Mouse (Mus musculus) midbrain, postnatal 0 days (tissue): ENCODE measurements around the gene Sned1. TPM values are rescaled to one million over a fixed set of nuclear protein-coding genes. Genes with fewer than 3 reads are reported as not detected.

Experiments used
- ATAC-seq: fragments of 200-750 bp; cut with Nextera tagmentation; 2 replicates; pipeline ENCODE4 v1.8.0; 2017; ENCODE audit warnings: moderate number of reproducible peaks, mild to moderate bottlenecking, moderate TSS enrichment, moderate library complexity; ENCODE audit not compliant: low FRiP score
- DNase-seq: peaks from one replicate; pipeline ENCODE4 v3.0.0-alpha.2; 2015; ENCODE audit warnings: low spot score
- H3K27ac ChIP-seq: fragments of 300-500 bp; sonication (generic); 2 replicates; pipeline ENCODE4 v1.5.1; 2014; ENCODE audit warnings: low read depth, mild to moderate bottlenecking, low read length, mixed read lengths
- H3K27me3 ChIP-seq: fragments of 300-500 bp; sonication (generic); 2 replicates; pipeline ENCODE4 v1.6.1; 2014; ENCODE audit warnings: low read length, control low read depth, mixed read lengths; ENCODE audit not compliant: insufficient read depth
- H3K36me3 ChIP-seq: fragments of 300-500 bp; sonication (generic); 2 replicates; pipeline ENCODE4 v1.6.1; 2014; ENCODE audit warnings: low read length, control low read depth, mixed read lengths; ENCODE audit not compliant: insufficient read depth
- H3K4me1 ChIP-seq: fragments of 300-500 bp; sonication (generic); 2 replicates; pipeline ENCODE4 v1.6.1; 2014; ENCODE audit warnings: mild to moderate bottlenecking, control low read depth, antibody characterized with exemption, low read length, mixed read lengths; ENCODE audit not compliant: insufficient read depth
- H3K4me2 ChIP-seq: fragments of 300-500 bp; sonication (generic); 2 replicates; pipeline ENCODE4 v1.6.1; 2014; ENCODE audit warnings: low read depth, mild to moderate bottlenecking, low read length, mixed read lengths; ENCODE audit not compliant: poor library complexity, severe bottlenecking
- H3K4me3 ChIP-seq: fragments of 300-500 bp; sonication (generic); 2 replicates; pipeline ENCODE4 v1.5.1; 2014; ENCODE audit warnings: low read depth, mild to moderate bottlenecking, low read length, moderate library complexity
- H3K9ac ChIP-seq: fragments of 300-500 bp; sonication (generic); replicated peaks from 2 replicates; pipeline ENCODE4 v1.6.1; 2014; ENCODE audit warnings: mild to moderate bottlenecking, low read length, moderate library complexity, mixed read lengths; ENCODE audit not compliant: poor library complexity, severe bottlenecking
- H3K9me3 ChIP-seq: fragments of 300-500 bp; sonication (generic); 2 replicates; pipeline ENCODE4 v1.6.1; 2016; ENCODE audit warnings: low read length, control low read depth
- CTCF ChIP-seq: IDR thresholded peaks from 2 replicates; pipeline ENCODE4 v1.5.1; 2016; ENCODE audit warnings: antibody characterized with exemption, mild to moderate bottlenecking
- WGBS: fragments of 180-500 bp; shearing (Covaris S2); extraction: QIAGEN DNeasy Blood & Tissue Kit; methylation state at CpG from one replicate; pipeline ENCODE4 v1.1.7; 2014; 5-methylcytosine and 5-hydroxymethylcytosine counted together
- polyA plus RNA-seq: library from polyadenylated mRNA; unstranded; fragments of >200 nt; fragmentation: Nextera tagmentation; extraction: Ambion mirVana; gene quantifications from 2 replicates; pipeline ENCODE4 v1.2.1, GENCODE M21; 2015
- total RNA-seq: library from RNA; depleted of rRNA; stranded (reverse); fragments of >200 nt; gene quantifications from 2 replicates; pipeline ENCODE4 v1.2.3, GENCODE M21; 2014

Sned1 gene
- total and polyA plus RNA-seq, 2 experiments from 2014 or later = 5.1 to 24.4 TPM

DNA sequence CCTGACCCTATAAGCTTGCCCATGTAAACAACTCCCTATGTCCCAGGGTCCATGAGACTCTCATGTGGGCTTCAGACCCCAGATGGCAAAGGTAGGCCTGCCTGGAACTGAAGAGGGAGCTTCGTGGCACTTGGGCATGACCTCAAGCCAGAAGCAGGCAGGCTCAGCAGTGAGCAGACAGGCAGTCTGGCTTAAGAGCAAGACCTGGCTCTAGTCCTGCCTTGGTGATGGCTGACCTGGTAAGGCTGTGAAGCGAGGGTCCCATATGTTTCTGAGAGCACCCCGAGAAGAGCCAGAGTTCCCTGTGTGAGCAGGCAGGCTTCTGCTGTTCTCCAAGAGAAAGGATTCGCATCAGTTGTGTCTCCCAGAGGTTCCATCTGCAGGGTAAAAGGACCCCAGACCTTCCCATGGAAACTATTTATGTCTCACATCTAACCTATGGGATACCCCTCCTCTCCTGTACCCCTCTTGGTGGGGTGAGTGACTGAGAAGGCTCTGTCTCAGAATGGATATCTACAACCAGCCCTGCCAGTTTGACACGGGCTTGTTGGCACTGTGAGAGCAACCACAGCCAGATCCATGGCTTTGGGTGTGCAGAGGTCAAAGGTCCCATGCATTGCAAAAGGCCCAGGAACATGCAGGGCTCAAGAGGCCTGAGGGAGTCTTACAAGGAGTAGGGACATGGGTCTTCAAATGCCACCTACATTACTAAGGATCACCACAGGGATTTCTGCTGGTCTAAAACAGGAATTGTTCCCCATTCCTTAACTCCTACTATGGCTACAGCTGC lies 9.7 kb upstream of the Sned1 start:
- no peak for TF ChIP-seq CTCF
- Histone ChIP-seq H3K9ac (no peak overlapping the region), H3K4me3 (no peak overlapping the region), H3K4me2 (no peak overlapping the region), H3K27me3 (no peaks in the 10 kb centered on the region), H3K9me3 (no peaks in the 10 kb centered on the region), H3K36me3 (no peaks in the 10 kb centered on the region), H3K27ac (no peak overlapping the region), H3K4me1 (0 out of 2 replicates have a peak, but pooled peaks cover 3% of the 10 kb centered on the region)
- ATAC-seq (no peak), DNase-seq (no peak)
- WGBS = 78% methylated on average over 5 of the region's 5 CpGs

DNA sequence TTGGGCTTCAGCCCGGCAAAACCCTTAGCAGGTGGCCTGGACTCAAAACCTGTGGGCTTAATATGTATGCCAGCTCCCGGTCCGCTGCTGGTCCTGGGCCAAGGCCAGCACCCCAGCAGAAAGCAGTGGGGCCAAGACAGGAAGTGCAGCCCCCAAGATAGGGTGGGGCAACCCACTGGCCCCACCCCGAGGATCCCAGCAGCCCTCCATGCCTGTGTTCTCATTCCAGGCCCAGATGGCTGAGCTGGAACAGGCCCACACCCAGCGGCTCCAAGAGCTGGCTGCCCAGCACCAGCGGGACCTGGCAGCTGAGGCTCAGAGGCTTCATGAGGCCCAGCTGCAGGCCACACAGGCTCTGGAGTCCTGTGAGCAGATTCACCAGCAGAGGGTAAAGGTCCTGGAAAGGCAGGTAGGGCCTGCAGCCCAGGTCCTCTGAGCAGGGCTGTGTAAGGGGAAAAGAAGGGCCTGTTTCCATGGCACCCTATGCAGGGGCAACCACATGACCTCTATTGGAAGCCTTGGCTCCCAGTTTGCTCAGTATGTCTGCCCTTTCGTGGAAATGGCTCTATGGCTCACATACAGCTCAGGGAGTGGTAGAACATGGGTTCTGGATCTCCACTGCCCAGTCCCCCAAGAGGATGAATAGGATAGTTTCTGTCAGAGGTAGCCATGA lies 8.2 kb upstream of the Sned1 start:
- WGBS = 69% methylated on average over 7 of the region's 7 CpGs
- no peak overlapping the region for H3K4me2 ChIP-seq
- 0 out of 2 replicates have a peak, but pooled peaks cover 3% of the 10 kb centered on the region for H3K4me1 ChIP-seq
- no peak overlapping the region for H3K9ac ChIP-seq
- no peak overlapping the region for H3K27ac ChIP-seq
- no peaks in the 10 kb centered on the region for H3K36me3 ChIP-seq
- peak; percentile 44; the same call in 1 of the 2 replicates for ATAC-seq
- no peaks in the 10 kb centered on the region for H3K27me3 ChIP-seq
- DNase-seq = peak; percentile 72
- H3K9me3 ChIP-seq = no peaks in the 10 kb centered on the region
- no peak overlapping the region for H3K4me3 ChIP-seq
- TF ChIP-seq CTCF = no peak

DNA sequence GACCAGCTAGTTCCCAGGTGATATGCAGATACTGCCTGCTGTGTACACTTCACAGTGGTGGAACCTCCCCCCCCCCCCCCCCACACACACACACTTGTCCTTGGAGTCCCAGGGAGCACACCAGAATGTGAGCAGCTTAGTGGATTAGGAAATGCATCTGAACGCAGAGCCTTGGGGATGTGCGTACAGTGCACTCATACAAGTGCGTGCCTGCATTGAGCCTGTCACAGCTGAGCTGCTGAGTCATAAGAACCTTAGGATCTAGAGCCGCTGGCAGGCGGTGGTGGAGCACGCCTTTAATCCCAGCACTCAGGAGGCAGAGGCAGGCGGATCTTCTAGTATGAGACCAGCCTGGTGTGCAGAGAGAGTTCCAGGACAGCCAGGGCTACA lies 7.7 kb upstream of the Sned1 start:
- no peaks in the 10 kb centered on the region for H3K9me3 ChIP-seq
- ATAC-seq (no peak), DNase-seq (no peak)
- no peaks in the 10 kb centered on the region for H3K27me3 ChIP-seq
- 90% methylated on average over 7 of the region's 7 CpGs for WGBS
- H3K4me3 ChIP-seq = no peak overlapping the region
- 0 out of 2 replicates have a peak, but pooled peaks cover 3% of the 10 kb centered on the region for H3K4me1 ChIP-seq
- no peak for TF ChIP-seq CTCF
- H3K27ac ChIP-seq = no peak overlapping the region
- no peak overlapping the region for H3K4me2 ChIP-seq
- H3K9ac ChIP-seq = no peak overlapping the region
- no peaks in the 10 kb centered on the region for H3K36me3 ChIP-seq

DNA sequence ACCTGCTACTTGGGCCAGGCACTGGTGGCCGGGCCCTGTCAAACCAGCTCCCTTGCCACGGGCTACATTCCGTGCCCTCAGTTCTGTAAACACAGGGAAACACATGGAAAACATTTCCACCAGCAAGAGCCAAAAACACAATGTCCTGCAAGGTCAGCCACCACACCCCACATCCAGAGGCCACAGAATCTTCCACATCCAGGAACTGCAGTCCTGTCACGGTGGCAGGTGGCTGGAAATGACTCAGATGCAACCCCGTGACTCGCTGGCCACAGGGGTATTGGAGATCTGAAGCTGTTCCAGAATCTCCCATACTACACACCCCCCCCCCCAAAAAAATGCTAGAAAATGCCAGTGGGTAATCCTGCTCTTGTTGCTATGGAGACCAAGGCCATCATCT lies 6.4 kb upstream of the Sned1 start:
- no peak overlapping the region for H3K9ac ChIP-seq

GRCm38 (mm10) chr1:93229626-93230025 lies 6.0 kb upstream of the Sned1 start:
- no peak for TF ChIP-seq CTCF
- Histone ChIP-seq H3K4me2 (no peak overlapping the region), H3K9me3 (no peaks in the 10 kb centered on the region), H3K9ac (no peak overlapping the region), H3K4me1 (0 out of 2 replicates have a peak, but pooled peaks cover 3% of the 10 kb centered on the region), H3K36me3 (no peaks in the 10 kb centered on the region), H3K4me3 (no peak overlapping the region), H3K27me3 (0 out of 2 replicates have a peak, but pooled peaks cover 4% of the 10 kb centered on the region), H3K27ac (no peak overlapping the region)
- no peak for ATAC-seq
- WGBS = 75% methylated on average over 4 of the region's 4 CpGs
- DNase-seq = peak; percentile 48

More for the DNA sequence above, 6.4 kb upstream of the Sned1 start:
- Histone ChIP-seq H3K4me3 (no peak overlapping the region), H3K4me2 (no peak overlapping the region), H3K4me1 (0 out of 2 replicates have a peak, but pooled peaks cover 3% of the 10 kb centered on the region), H3K9me3 (no peaks in the 10 kb centered on the region), H3K27me3 (0 out of 2 replicates have a peak, but pooled peaks cover 4% of the 10 kb centered on the region), H3K36me3 (no peaks in the 10 kb centered on the region), H3K27ac (no peak overlapping the region)
- TF ChIP-seq CTCF = no peak
- 79% methylated on average over 6 of the region's 6 CpGs for WGBS
- ATAC-seq = no peak
- peak; percentile 32 for DNase-seq

GRCm38 (mm10) chr1:93236545-93236924 lies 894 bp downstream of the Sned1 start:
- Histone ChIP-seq H3K9me3 (no peaks in the 10 kb centered on the region), H3K9ac (peak overlapping the region; percentile 68; the same call in 1 of the 2 replicates), H3K27me3 (peaks cover 13% of the 10 kb centered on the region), H3K4me1 (no peaks in the 10 kb centered on the region), H3K4me3 (peak overlapping the region; percentile 57), H3K36me3 (no peaks in the 10 kb centered on the region), H3K27ac (no peak overlapping the region), H3K4me2 (peak overlapping the region; percentile 99)
- peak; percentile 57 for DNase-seq
- 17% methylated on average over 3 of the region's 3 CpGs for WGBS
- peak; percentile 66 for ATAC-seq
- peak; percentile 67 for TF ChIP-seq CTCF
